Mouse (Mus musculus) olfactory bulb, adult 2 months (tissue): ENCODE measurements at regions not wholly inside any gene's neighbourhood (a gene's known extent, or its start where the extent isn't known, plus 50 kb on each side); places are given as distances from the start of the nearest gene placed in this dataset.

ENCODE experiments used
- CTCF ChIP-seq: fragments of 200-500 bp; IDR thresholded peaks from 2 replicates; pipeline ENCODE4 v1.5.1; 2012; ENCODE audit warnings: low read depth, mild to moderate bottlenecking, low read length, moderate library complexity; ENCODE audit not compliant: insufficient read depth
- POLR2A ChIP-seq: fragments of 200-500 bp; IDR thresholded peaks from 2 replicates; pipeline ENCODE4 v1.6.1; 2012; ENCODE audit warnings: mild to moderate bottlenecking, low read depth, low read length, moderate library complexity; ENCODE audit not compliant: insufficient read depth

- TF ChIP-seq POLR2A (no peak), CTCF (no peak)
Measured at GRCm38 (mm10) chr8:89677266-89677665, 633.3 kb upstream of the Sall1 start.
